27 mouse cellular contexts compared by ENCODE assay signal in the genomic region with DNA sequence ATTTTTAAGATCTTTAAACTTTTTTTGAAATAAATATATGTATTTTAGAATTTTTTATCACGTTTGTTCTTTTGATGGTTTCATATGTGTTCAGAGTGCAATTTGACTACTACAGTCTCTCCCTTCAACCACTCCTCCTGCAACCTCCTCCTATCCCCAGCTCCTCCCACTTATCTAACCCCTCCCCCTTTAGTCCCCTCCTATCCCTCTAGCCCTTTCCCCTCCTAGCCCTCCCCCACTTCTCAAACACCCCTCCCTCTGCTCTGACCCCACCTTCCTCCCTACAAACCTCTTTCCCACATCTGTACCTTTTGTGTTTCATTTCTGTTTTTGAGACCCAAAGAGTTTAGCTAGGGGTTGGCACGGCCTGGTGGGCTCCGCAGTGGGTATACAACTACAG.
"Had no signal": no experiment of that assay in that cellular context is flagged by ENCODE, and none has a peak within 500 bp of the region (broad histone marks: within the 10 kb centered on the region; RNA-seq: fewer than 3 reads in every experiment).

No protein-coding gene starts in this region.

- H3K4me3 ChIP-seq: embryonic facial prominence, embryonic 10.5 days; embryonic facial prominence, embryonic 12.5 days; embryonic facial prominence, embryonic 13.5 days; embryonic facial prominence, embryonic 15.5 days; erythroblast, embryonic 14.5 days; forebrain, embryonic 10.5 days; forebrain, embryonic 12.5 days; forebrain, embryonic 13.5 days; forebrain, embryonic 15.5 days; heart, adult 2 months; heart, embryonic 10.5 days had no signal

- H3K27ac ChIP-seq: embryonic facial prominence, embryonic 10.5 days; embryonic facial prominence, embryonic 12.5 days; embryonic facial prominence, embryonic 13.5 days; embryonic facial prominence, embryonic 15.5 days; forebrain, embryonic 10.5 days; forebrain, embryonic 12.5 days; forebrain, embryonic 13.5 days; heart, adult 2 months; heart, embryonic 10.5 days had no signal

- H3K27me3 ChIP-seq: embryonic facial prominence, embryonic 12.5 days; embryonic facial prominence, embryonic 13.5 days; embryonic facial prominence, embryonic 15.5 days; forebrain, embryonic 12.5 days; forebrain, embryonic 13.5 days; forebrain, embryonic 15.5 days had no signal

- H3K4me2 ChIP-seq: embryonic facial prominence, embryonic 12.5 days; embryonic facial prominence, embryonic 13.5 days; embryonic facial prominence, embryonic 15.5 days; forebrain, embryonic 12.5 days; forebrain, embryonic 13.5 days; forebrain, embryonic 15.5 days had no signal

- H3K4me1 ChIP-seq: embryonic facial prominence, embryonic 12.5 days; embryonic facial prominence, embryonic 15.5 days had no signal

- DNase-seq: cerebellum, adult 9-10 months; cerebellum, adult 9-11 months; cerebellum, postnatal 10 days; cerebellum, postnatal 14 days; cerebellum, postnatal 25 days; cerebellum, postnatal 36 days; embryo, embryonic 11 days; forebrain, postnatal 0 days; gastrocnemius, postnatal 10 days; gastrocnemius, postnatal 14 days; gastrocnemius, postnatal 25 days; gastrocnemius, postnatal 36 days; heart, adult 11 months; heart, adult 18-20 months; heart, adult 2 months had no signal

- H3K9me3 ChIP-seq: embryonic facial prominence, embryonic 10.5 days; embryonic facial prominence, embryonic 12.5 days; embryonic facial prominence, embryonic 13.5 days; embryonic facial prominence, embryonic 15.5 days; forebrain, embryonic 10.5 days; forebrain, embryonic 12.5 days; forebrain, embryonic 13.5 days; forebrain, embryonic 15.5 days; heart, embryonic 10.5 days had no signal

- ATAC-seq: forebrain, embryonic 13.5 days; forebrain, embryonic 14.5 days; forebrain, embryonic 15.5 days; forebrain, embryonic 16.5 days; forebrain, postnatal 0 days had no signal

- H3K36me3 ChIP-seq: embryonic facial prominence, embryonic 10.5 days; embryonic facial prominence, embryonic 12.5 days; embryonic facial prominence, embryonic 13.5 days; embryonic facial prominence, embryonic 15.5 days; forebrain, embryonic 10.5 days; forebrain, embryonic 12.5 days; forebrain, embryonic 15.5 days; heart, embryonic 10.5 days had no signal

- H3K9ac ChIP-seq: embryonic facial prominence, embryonic 12.5 days; embryonic facial prominence, embryonic 13.5 days; embryonic facial prominence, embryonic 15.5 days; forebrain, embryonic 12.5 days; forebrain, embryonic 13.5 days; forebrain, embryonic 15.5 days; forebrain, postnatal 0 days had no signal
